Mouse (Mus musculus) forebrain, embryonic 14.5 days (tissue): ENCODE data around the gene Rab28. TPM values are rescaled to one million over a fixed set of nuclear protein-coding genes. Genes with fewer than 3 reads are reported as not detected.
A peak's percentile ranks its signal among the peaks of the same experiment; 100 is the strongest.
"Not testable (repeated sequence)": the region's sequence is repeated elsewhere in the genome, so short reads cannot be mapped to it uniquely, and the experiment has no call there.

Source experiments
- ATAC-seq: fragments of 200-750 bp; cut with Nextera tagmentation; 2 replicates; pipeline ENCODE4 v1.8.0; 2017; ENCODE audit warnings: mild to moderate bottlenecking, moderate library complexity
- DNase-seq: peaks from one replicate; pipeline ENCODE4 v3.0.0-alpha.2; 2015; ENCODE audit warnings: low spot score
- H3K27ac ChIP-seq: fragments of 300-500 bp; sonication (generic); 2 replicates; pipeline ENCODE4 v1.5.1; 2014; ENCODE audit warnings: low read depth, mild to moderate bottlenecking, control low read depth, low read length, moderate library complexity
- H3K27me3 ChIP-seq: fragments of 300-500 bp; sonication (generic); replicated peaks from 2 replicates; pipeline ENCODE4 v1.6.1; 2014; ENCODE audit warnings: low read length, control low read depth, mixed read lengths; ENCODE audit not compliant: control insufficient read depth, insufficient read depth
- H3K36me3 ChIP-seq: fragments of 300-500 bp; sonication (generic); 2 replicates; pipeline ENCODE4 v1.6.1; 2014; ENCODE audit warnings: low read length, control low read depth; ENCODE audit not compliant: control insufficient read depth, insufficient read depth
- H3K4me1 ChIP-seq: fragments of 300-500 bp; sonication (generic); 2 replicates; pipeline ENCODE4 v1.6.1; 2014; ENCODE audit warnings: antibody characterized with exemption, low read length, control low read depth; ENCODE audit not compliant: control insufficient read depth, insufficient read depth
- H3K4me2 ChIP-seq: fragments of 300-500 bp; sonication (generic); 2 replicates; pipeline ENCODE4 v1.6.1; 2014; ENCODE audit warnings: mild to moderate bottlenecking, control low read depth, low read length
- H3K4me3 ChIP-seq: fragments of 300-500 bp; sonication (generic); 2 replicates; pipeline ENCODE4 v1.5.1; 2014; ENCODE audit warnings: low read depth, low read length, control low read depth
- H3K9ac ChIP-seq: fragments of 300-500 bp; sonication (generic); 2 replicates; pipeline ENCODE4 v1.6.1; 2014; ENCODE audit warnings: mild to moderate bottlenecking, low read length, control low read depth, moderate library complexity
- H3K9me3 ChIP-seq: fragments of 300-500 bp; sonication (generic); replicated peaks from 2 replicates; pipeline ENCODE4 v1.6.1; 2016; ENCODE audit warnings: low read length, control low read depth, mixed read lengths; ENCODE audit not compliant: control insufficient read depth
- WGBS: fragments of 180-500 bp; shearing (Covaris S2); extraction: QIAGEN DNeasy Blood & Tissue Kit; methylation state at CpG from one replicate; pipeline ENCODE4 v1.1.7; 2014; 5-methylcytosine and 5-hydroxymethylcytosine counted together
- polyA plus RNA-seq: library from polyadenylated mRNA; unstranded; fragments of >200 nt; fragmentation: Nextera tagmentation; extraction: Ambion mirVana; gene quantifications from 2 replicates; pipeline ENCODE4 v1.2.1, GENCODE M21; 2014

Rab28 gene
- polyA plus RNA-seq, 1 experiment from 2014 or later = 79.0 TPM

DNA sequence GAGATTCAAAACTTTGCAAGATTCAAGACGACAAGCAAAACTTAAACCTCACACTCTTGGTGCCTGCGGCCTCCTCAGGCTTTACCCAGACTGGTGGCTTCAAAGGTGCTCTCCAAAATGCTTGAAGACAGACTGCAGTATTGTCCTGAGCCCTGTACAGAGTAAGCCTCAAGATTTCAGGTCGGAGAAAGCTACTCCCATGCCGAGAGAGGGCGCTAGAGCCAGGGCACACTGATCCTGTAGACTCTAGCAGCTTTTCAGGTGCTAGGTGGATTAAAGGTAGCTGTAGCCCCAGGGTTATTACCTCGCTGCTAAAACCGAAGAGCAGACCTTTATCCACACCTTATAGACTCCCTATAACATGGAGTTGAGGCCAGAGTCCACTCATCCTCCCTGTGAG, 36.3 kb upstream of the Rab28 start:
- WGBS = 6% methylated on average over 7 of the region's 7 CpGs
- no peak overlapping the region for H3K4me3 ChIP-seq
- peaks cover 55% of the 10 kb centered on the region for H3K27me3 ChIP-seq
- no peak overlapping the region for H3K4me2 ChIP-seq
- no peak overlapping the region for H3K27ac ChIP-seq
- no peaks in the 10 kb centered on the region for H3K4me1 ChIP-seq
- H3K9me3 ChIP-seq = no peaks in the 10 kb centered on the region
- no peak overlapping the region for H3K9ac ChIP-seq
- DNase-seq (no peak), ATAC-seq (no peak)
- H3K36me3 ChIP-seq = no peaks in the 10 kb centered on the region

DNA sequence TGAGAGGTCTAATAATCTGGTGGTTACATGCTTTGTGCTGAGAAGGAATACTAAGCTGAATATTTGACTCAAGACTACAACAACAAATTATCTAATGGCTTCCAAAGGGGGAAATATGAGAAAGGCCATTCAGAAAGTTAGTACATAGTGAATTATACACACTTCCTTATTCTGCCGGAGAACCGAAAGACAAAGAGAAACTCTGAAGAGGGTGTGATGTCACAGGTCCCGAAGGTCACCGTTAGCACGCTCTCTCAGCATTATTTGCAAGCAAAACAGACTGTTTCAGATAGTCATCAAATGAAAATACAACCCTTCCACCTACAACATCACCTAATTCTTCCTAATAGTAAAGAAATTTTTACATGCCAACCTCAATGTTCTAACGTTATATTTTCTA, 30.9 kb upstream of the Rab28 start:
- H3K27me3 ChIP-seq = peaks cover 4% of the 10 kb centered on the region; the same call in 1 of the 2 replicates
- 69% methylated on average over 6 of the region's 6 CpGs for WGBS
- ATAC-seq = no peak

DNA sequence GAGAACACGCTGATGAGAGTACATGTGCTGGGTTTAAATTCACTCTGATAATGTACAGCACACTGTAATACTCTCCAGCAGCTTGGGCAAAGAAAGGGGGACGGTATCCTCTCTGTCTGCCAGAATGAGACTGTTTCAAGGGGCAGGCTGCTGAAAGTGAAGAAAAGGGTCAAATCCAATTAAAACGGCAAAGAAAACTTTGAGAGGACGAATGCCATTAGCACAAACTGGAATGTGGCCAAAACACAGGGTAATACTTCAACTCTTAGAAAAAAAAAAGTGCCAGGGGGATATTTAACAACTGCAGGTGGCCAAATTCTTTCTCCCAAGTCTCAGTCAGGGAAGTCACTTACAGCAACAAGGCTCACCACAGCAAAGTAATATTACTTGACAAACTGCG, 29.1 kb upstream of the Rab28 start:
- 23% methylated on average over 5 of the region's 5 CpGs for WGBS

More for the DNA sequence above, 30.9 kb upstream of the Rab28 start:
- no peak overlapping the region for H3K4me3 ChIP-seq
- no peak overlapping the region for H3K27ac ChIP-seq
- no peaks in the 10 kb centered on the region for H3K36me3 ChIP-seq
- no peaks in the 10 kb centered on the region for H3K4me1 ChIP-seq
- DNase-seq = no peak
- H3K9ac ChIP-seq = no peak overlapping the region
- no peak overlapping the region for H3K4me2 ChIP-seq
- H3K9me3 ChIP-seq = no peaks in the 10 kb centered on the region

DNA sequence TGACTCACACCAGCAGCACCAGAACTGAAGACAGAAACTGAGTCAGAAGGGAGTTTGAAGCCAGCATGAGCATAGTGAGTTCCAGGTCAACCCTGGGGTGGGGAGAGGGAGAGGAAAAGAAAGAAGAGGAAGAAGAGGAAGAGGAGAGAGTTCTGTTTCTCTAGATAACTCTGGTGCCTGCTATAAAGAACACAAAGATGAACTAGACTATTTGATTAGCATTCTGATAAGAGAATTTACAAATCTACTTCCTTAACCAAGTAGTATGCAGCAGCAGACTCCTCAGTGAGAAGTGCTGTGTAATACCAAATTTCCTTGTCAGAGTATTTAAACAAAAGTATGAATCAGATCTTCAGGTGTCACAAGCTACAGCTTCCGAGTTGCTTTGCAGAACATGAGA, 19.1 kb upstream of the Rab28 start:
- no peak for DNase-seq
- ATAC-seq = no peak
- H3K4me2 ChIP-seq = no peak overlapping the region
- H3K36me3 ChIP-seq = no peaks in the 10 kb centered on the region
- H3K27ac ChIP-seq = no peak overlapping the region
- WGBS = 68% methylated on average over 1 of the region's 1 CpGs
- H3K27me3 ChIP-seq = no peaks in the 10 kb centered on the region
- H3K4me3 ChIP-seq = no peak overlapping the region
- no peaks in the 10 kb centered on the region for H3K9me3 ChIP-seq
- no peak overlapping the region for H3K9ac ChIP-seq
- H3K4me1 ChIP-seq = no peaks in the 10 kb centered on the region

More for the DNA sequence above, 29.1 kb upstream of the Rab28 start:
- no peak overlapping the region for H3K4me3 ChIP-seq
- H3K4me2 ChIP-seq = no peak overlapping the region
- no peaks in the 10 kb centered on the region for H3K4me1 ChIP-seq
- ATAC-seq (no peak), DNase-seq (peak; percentile 58)
- no peaks in the 10 kb centered on the region for H3K36me3 ChIP-seq
- no peaks in the 10 kb centered on the region for H3K9me3 ChIP-seq
- no peak overlapping the region for H3K9ac ChIP-seq
- H3K27me3 ChIP-seq = no peaks in the 10 kb centered on the region
- no peak overlapping the region for H3K27ac ChIP-seq

DNA sequence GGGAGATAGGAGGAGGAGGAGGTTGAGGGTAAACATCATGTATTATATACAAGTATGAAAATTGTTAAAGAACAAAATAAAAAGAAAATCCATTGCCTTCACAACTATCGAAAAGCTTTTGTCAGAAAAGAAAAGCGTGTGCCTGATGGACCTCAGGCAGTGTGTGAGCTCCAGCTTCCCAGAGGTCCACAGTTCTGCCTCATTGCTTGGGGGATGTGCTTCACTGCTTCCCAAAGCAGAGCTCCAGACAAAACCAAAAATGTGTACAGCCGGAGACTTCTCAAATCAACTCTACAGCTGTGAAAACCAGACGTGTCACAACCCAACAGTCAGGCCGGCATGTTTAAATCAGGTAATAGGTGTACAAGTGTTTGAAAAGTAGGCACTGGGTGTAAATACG, 17.6 kb upstream of the Rab28 start:
- no peak for DNase-seq
- no peaks in the 10 kb centered on the region for H3K27me3 ChIP-seq
- WGBS = 80% methylated on average over 6 of the region's 6 CpGs

DNA sequence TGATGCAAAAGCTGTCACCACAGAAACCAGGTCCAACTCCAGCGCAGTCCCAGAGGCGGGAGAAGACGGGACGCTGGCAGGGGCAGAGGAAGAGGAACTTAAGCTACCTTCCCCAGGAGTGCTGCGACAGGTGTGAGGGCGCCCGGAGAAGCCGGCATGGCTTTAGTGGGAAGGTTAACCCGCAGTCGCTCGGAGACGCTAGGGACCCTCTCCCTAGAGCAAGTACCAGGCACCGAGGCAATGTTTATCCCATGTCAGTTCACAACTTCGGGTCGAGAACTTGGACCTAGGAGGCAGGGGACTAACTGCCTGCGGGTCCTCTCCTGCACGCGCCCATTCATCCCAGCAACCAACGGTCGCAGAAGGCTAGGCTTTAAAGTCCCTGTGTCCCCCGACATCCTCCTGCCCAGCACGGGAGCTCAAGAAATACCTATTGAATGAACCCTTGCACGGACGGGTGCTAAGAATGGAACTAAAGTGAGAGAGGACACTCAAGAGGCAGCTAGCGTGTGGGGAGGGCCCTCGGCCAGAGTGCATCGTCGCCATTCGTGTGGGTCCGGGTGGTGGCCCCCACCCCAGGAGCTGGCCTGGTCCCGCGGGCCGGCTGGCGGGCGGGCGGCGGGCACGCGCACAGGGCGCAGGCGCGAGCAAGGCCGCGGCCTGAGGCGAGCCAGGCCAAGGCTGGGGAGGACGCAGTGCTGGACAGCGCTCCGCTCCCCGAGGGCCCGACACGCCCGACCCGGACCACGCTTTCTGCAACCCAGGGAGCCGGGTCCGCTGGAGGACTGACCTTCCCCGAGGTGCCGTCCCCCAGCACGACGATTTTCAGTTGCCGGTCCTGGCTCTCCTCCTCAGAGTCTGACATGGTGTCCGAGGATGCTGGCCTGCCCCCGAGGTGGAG, 592 bp downstream of the Rab28 start:
- H3K27ac ChIP-seq = peak overlapping the region; percentile 80; the same call in 1 of the 2 replicates
- peak overlapping the region; percentile 96 for H3K9ac ChIP-seq
- H3K4me2 ChIP-seq = peak overlapping the region; percentile 94
- under 1% methylated on average over 57 of the region's 63 CpGs for WGBS
- peak; percentile 45 for DNase-seq
- no peaks in the 10 kb centered on the region for H3K27me3 ChIP-seq
- H3K9me3 ChIP-seq = no peaks in the 10 kb centered on the region
- H3K4me3 ChIP-seq = peak overlapping the region; percentile 97
- ATAC-seq = peak; percentile 85
- peaks cover 6% of the 10 kb centered on the region; the same call in 1 of the 2 replicates for H3K4me1 ChIP-seq
- no peaks in the 10 kb centered on the region for H3K36me3 ChIP-seq

More for the DNA sequence above, 17.6 kb upstream of the Rab28 start:
- no peak overlapping the region for H3K4me3 ChIP-seq
- H3K9me3 ChIP-seq = no peaks in the 10 kb centered on the region
- ATAC-seq = no peak
- H3K36me3 ChIP-seq = no peaks in the 10 kb centered on the region
- no peak overlapping the region for H3K27ac ChIP-seq
- H3K4me2 ChIP-seq = no peak overlapping the region
- H3K9ac ChIP-seq = no peak overlapping the region
- H3K4me1 ChIP-seq = no peaks in the 10 kb centered on the region

DNA sequence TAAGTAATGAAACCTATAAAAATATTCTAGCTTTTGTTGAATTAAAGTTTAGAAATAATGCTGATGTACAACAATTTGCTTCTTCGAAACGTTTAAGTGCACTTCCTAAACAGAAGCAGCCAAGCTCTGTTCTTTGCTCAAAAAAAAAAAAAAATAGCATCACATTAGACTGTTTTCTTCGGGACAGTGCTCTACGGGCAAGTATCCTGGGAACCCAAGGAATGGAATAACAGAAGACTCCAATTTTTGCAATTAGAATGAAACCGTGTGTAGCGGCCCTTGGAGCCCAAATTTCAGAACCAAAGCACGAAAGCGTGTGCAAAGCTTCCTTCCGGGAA, 1.2 kb downstream of the Rab28 start:
- no peak for ATAC-seq
- no peaks in the 10 kb centered on the region for H3K9me3 ChIP-seq
- H3K9ac ChIP-seq = peak overlapping the region; percentile 96
- H3K4me1 ChIP-seq = peaks cover 6% of the 10 kb centered on the region; the same call in 1 of the 2 replicates
- peak overlapping the region; percentile 97 for H3K4me3 ChIP-seq
- H3K27ac ChIP-seq = no peak overlapping the region
- DNase-seq = no peak
- peak overlapping the region; percentile 94 for H3K4me2 ChIP-seq
- 5% methylated on average over 9 of the region's 9 CpGs for WGBS
- no peaks in the 10 kb centered on the region for H3K36me3 ChIP-seq
- no peaks in the 10 kb centered on the region for H3K27me3 ChIP-seq

DNA sequence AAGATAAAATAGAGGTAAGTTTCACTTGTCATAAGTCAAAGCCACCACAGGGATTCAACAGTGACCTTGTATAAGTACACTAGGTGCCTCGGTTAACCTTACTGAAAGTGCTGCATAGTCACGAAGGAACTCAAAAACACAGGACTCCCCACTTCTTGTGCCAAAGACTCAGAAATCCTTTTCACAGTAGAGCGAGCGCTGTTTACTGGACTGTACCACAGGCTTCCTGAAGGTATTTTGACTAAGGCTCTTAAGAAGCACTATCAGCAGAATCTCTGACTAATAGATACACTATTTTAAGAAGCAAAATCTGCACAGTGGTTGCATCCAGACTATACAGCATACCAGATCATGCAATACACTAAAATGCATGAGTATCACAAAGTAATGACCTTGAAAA, 6.9 kb downstream of the Rab28 start:
- DNase-seq, ATAC-seq, H3K36me3 ChIP-seq, H3K9ac ChIP-seq, H3K4me1 ChIP-seq, H3K4me2 ChIP-seq, H3K9me3 ChIP-seq, H3K27ac ChIP-seq, H3K4me3 ChIP-seq, H3K27me3 ChIP-seq: not testable (repeated sequence)
- WGBS = 83% methylated on average over 4 of the region's 4 CpGs

DNA sequence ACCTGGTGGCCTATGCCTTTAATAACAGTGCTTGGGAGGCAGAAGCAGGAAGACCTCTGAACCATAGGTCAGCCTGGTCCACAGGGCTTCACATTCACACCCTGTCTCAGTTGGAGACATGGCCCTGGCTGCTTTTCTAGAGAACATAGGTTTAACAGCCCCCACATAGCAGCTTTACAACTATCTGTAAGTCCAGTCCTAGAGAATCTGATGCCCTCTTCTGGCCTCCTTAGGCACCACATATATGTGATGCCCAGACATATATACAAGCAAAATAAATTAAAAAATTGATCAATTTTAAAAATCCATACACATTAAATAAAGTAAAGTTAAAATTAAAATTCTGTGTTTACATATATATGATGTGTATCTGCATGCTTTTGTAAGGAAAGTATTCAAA, 10.0 kb downstream of the Rab28 start:
- H3K4me3 ChIP-seq = no peak overlapping the region
- ATAC-seq (no peak), DNase-seq (no peak)

More for the DNA sequence above, 10.0 kb downstream of the Rab28 start:
- H3K4me2 ChIP-seq = no peak overlapping the region
- H3K36me3 ChIP-seq = no peaks in the 10 kb centered on the region
- no peaks in the 10 kb centered on the region for H3K9me3 ChIP-seq
- no peak overlapping the region for H3K9ac ChIP-seq
- H3K27me3 ChIP-seq = no peaks in the 10 kb centered on the region
- no peaks in the 10 kb centered on the region for H3K4me1 ChIP-seq
- H3K27ac ChIP-seq = no peak overlapping the region
